Mouse (Mus musculus) embryonic facial prominence, embryonic 13.5 days (tissue): ENCODE data around the gene Fbxw21. TPM values are rescaled to one million over a fixed set of nuclear protein-coding genes. Genes with fewer than 3 reads are reported as not detected.

Experiments used
- ATAC-seq: fragments of 200-750 bp; cut with Nextera tagmentation; 2 replicates; pipeline ENCODE4 v1.8.0; 2017; ENCODE audit warnings: low read depth; ENCODE audit not compliant: insufficient number of reproducible peaks, insufficient read depth, low FRiP score, low TSS enrichment
- H3K27ac ChIP-seq: fragments of 300-500 bp; sonication (generic); 2 replicates; pipeline ENCODE4 v1.5.1; 2015; ENCODE audit warnings: moderate library complexity, mild to moderate bottlenecking, inconsistent platforms
- H3K27me3 ChIP-seq: fragments of 300-500 bp; sonication (generic); 2 replicates; pipeline ENCODE4 v1.6.1; 2015; ENCODE audit warnings: mild to moderate bottlenecking, inconsistent platforms
- H3K36me3 ChIP-seq: fragments of 300-500 bp; sonication (generic); 2 replicates; pipeline ENCODE4 v1.6.1; 2015; ENCODE audit warnings: mild to moderate bottlenecking, inconsistent platforms
- H3K4me1 ChIP-seq: fragments of 300-500 bp; sonication (generic); 2 replicates; pipeline ENCODE4 v1.6.1; 2015; ENCODE audit warnings: inconsistent platforms
- H3K4me2 ChIP-seq: fragments of 300-500 bp; sonication (generic); 2 replicates; pipeline ENCODE4 v1.6.1; 2015; ENCODE audit warnings: moderate library complexity, mild to moderate bottlenecking, inconsistent platforms
- H3K4me3 ChIP-seq: fragments of 300-500 bp; sonication (generic); 2 replicates; pipeline ENCODE4 v1.5.1; 2015; ENCODE audit warnings: mild to moderate bottlenecking, inconsistent platforms
- H3K9ac ChIP-seq: fragments of 300-500 bp; sonication (generic); 2 replicates; pipeline ENCODE4 v1.6.1; 2015; ENCODE audit warnings: mild to moderate bottlenecking, inconsistent platforms
- H3K9me3 ChIP-seq: fragments of 300-500 bp; sonication (generic); 2 replicates; pipeline ENCODE4 v1.6.1; 2016; ENCODE audit warnings: inconsistent platforms
- WGBS: fragments of 180-500 bp; shearing (Covaris S2); methylation state at CpG from one replicate; pipeline ENCODE4 v1.1.7; 2015; ENCODE audit warnings: mixed read lengths; 5-methylcytosine and 5-hydroxymethylcytosine counted together
- polyA plus RNA-seq: library from polyadenylated mRNA; unstranded; fragments of >200 nt; fragmentation: Nextera tagmentation; extraction: Ambion mirVana; gene quantifications from 2 replicates; pipeline ENCODE4 v1.2.1, GENCODE M21; 2015

Fbxw21 gene
- polyA plus RNA-seq, 1 experiment from 2014 or later, result not detected

- 76% methylated on average over 2 of the region's 2 CpGs for WGBS
- H3K27ac ChIP-seq, result no peak overlapping the region
- H3K4me1 ChIP-seq, result no peaks in the 10 kb centered on the region; the same call in 1 of the 2 replicates
- no peaks in the 10 kb centered on the region for H3K9me3 ChIP-seq
- no peaks in the 10 kb centered on the region for H3K27me3 ChIP-seq
- no peak for ATAC-seq
- no peaks in the 10 kb centered on the region for H3K36me3 ChIP-seq
- no peak overlapping the region for H3K9ac ChIP-seq
- no peak overlapping the region for H3K4me3 ChIP-seq
- no peak overlapping the region for H3K4me2 ChIP-seq
Observed at GRCm38 (mm10) chr9:109125043-109125442, 36.8 kb downstream of the Fbxw21 start.

- H3K27me3 ChIP-seq, result no peaks in the 10 kb centered on the region
- no peaks in the 10 kb centered on the region for H3K9me3 ChIP-seq
- H3K4me1 ChIP-seq, result no peaks in the 10 kb centered on the region; the same call in 1 of the 2 replicates
- no peak overlapping the region for H3K27ac ChIP-seq
- no peak overlapping the region for H3K4me3 ChIP-seq
- H3K4me2 ChIP-seq, result no peak overlapping the region
- H3K9ac ChIP-seq, result no peak overlapping the region
- WGBS, result 84% methylated on average over 3 of the region's 3 CpGs
- H3K36me3 ChIP-seq, result peaks cover 9% of the 10 kb centered on the region
- no peak for ATAC-seq
Observed at GRCm38 (mm10) chr9:109124164-109124563, 37.7 kb downstream of the Fbxw21 start.

- Histone ChIP-seq H3K36me3 (peaks cover 18% of the 10 kb centered on the region), H3K4me3 (no peak overlapping the region), H3K27ac (no peak overlapping the region), H3K9me3 (no peaks in the 10 kb centered on the region), H3K4me1 (no peaks in the 10 kb centered on the region; the same call in 1 of the 2 replicates), H3K27me3 (no peaks in the 10 kb centered on the region), H3K9ac (peak overlapping the region; percentile 46; the same call in 1 of the 2 replicates), H3K4me2 (no peak overlapping the region)
- ATAC-seq, result no peak; the same call in 1 of the 2 replicates
- 49% methylated on average over 6 of the region's 6 CpGs for WGBS
Observed at GRCm38 (mm10) chr9:109123266-109123665, 38.6 kb downstream of the Fbxw21 start.

- H3K9ac ChIP-seq, result no peak overlapping the region
- no peak overlapping the region for H3K4me2 ChIP-seq
- no peaks in the 10 kb centered on the region for H3K27me3 ChIP-seq
- ATAC-seq, result no peak
- 38% methylated on average over 2 of the region's 2 CpGs for WGBS
- no peaks in the 10 kb centered on the region for H3K9me3 ChIP-seq
- H3K4me3 ChIP-seq, result no peak overlapping the region
- no peaks in the 10 kb centered on the region; the same call in 1 of the 2 replicates for H3K4me1 ChIP-seq
- no peak overlapping the region for H3K27ac ChIP-seq
- H3K36me3 ChIP-seq, result peaks cover 24% of the 10 kb centered on the region
Observed at GRCm38 (mm10) chr9:109122553-109123085, 39.2 kb downstream of the Fbxw21 start.

GRCm38 (mm10) chr9:109120956-109121355 lies 40.9 kb downstream of the Fbxw21 start:
- H3K27ac ChIP-seq, result no peak overlapping the region
- peaks cover 41% of the 10 kb centered on the region for H3K36me3 ChIP-seq
- no peak overlapping the region for H3K9ac ChIP-seq
- 90% methylated on average over 6 of the region's 6 CpGs for WGBS
- H3K4me2 ChIP-seq, result no peak overlapping the region
- no peaks in the 10 kb centered on the region for H3K27me3 ChIP-seq
- H3K4me3 ChIP-seq, result no peak overlapping the region
- no peaks in the 10 kb centered on the region; the same call in 1 of the 2 replicates for H3K4me1 ChIP-seq
- no peak for ATAC-seq
- H3K9me3 ChIP-seq, result no peaks in the 10 kb centered on the region

- H3K27ac ChIP-seq, result no peak overlapping the region; the same call in none of the 2 replicates
- WGBS, result 82% methylated on average over 9 of the region's 9 CpGs
- peaks cover 54% of the 10 kb centered on the region for H3K36me3 ChIP-seq
- H3K9ac ChIP-seq, result no peak overlapping the region
- ATAC-seq, result no peak
- H3K27me3 ChIP-seq, result no peaks in the 10 kb centered on the region
- H3K9me3 ChIP-seq, result no peaks in the 10 kb centered on the region
- H3K4me2 ChIP-seq, result no peak overlapping the region
- H3K4me3 ChIP-seq, result no peak overlapping the region
- H3K4me1 ChIP-seq, result no peaks in the 10 kb centered on the region; the same call in 1 of the 2 replicates
Observed at GRCm38 (mm10) chr9:109119571-109119970, 42.3 kb downstream of the Fbxw21 start.

GRCm38 (mm10) chr9:109118106-109118505 lies 43.7 kb downstream of the Fbxw21 start:
- H3K9ac ChIP-seq, result no peak overlapping the region
- no peak overlapping the region for H3K4me3 ChIP-seq
- no peak for ATAC-seq
- 88% methylated on average over 4 of the region's 4 CpGs for WGBS
- peaks cover 69% of the 10 kb centered on the region for H3K36me3 ChIP-seq
- H3K9me3 ChIP-seq, result no peaks in the 10 kb centered on the region
- H3K4me2 ChIP-seq, result no peak overlapping the region
- H3K27ac ChIP-seq, result no peak overlapping the region
- H3K27me3 ChIP-seq, result no peaks in the 10 kb centered on the region
- no peaks in the 10 kb centered on the region; the same call in 1 of the 2 replicates for H3K4me1 ChIP-seq

- WGBS, result 94% methylated on average over 10 of the region's 10 CpGs
- ATAC-seq, result no peak
- Histone ChIP-seq H3K4me1 (no peaks in the 10 kb centered on the region), H3K4me2 (no peak overlapping the region), H3K9ac (no peak overlapping the region), H3K9me3 (no peaks in the 10 kb centered on the region), H3K27me3 (no peaks in the 10 kb centered on the region), H3K27ac (no peak overlapping the region), H3K36me3 (peaks cover 88% of the 10 kb centered on the region), H3K4me3 (no peak overlapping the region)
Observed at GRCm38 (mm10) chr9:109116205-109116604, 45.6 kb downstream of the Fbxw21 start.

- no peak overlapping the region for H3K4me3 ChIP-seq
- no peaks in the 10 kb centered on the region for H3K9me3 ChIP-seq
- H3K9ac ChIP-seq, result no peak overlapping the region
- H3K4me1 ChIP-seq, result no peaks in the 10 kb centered on the region
- 87% methylated on average over 7 of the region's 7 CpGs for WGBS
- no peak for ATAC-seq
- no peaks in the 10 kb centered on the region for H3K27me3 ChIP-seq
- H3K36me3 ChIP-seq, result peaks cover 100% of the 10 kb centered on the region
- H3K27ac ChIP-seq, result no peak overlapping the region
- H3K4me2 ChIP-seq, result no peak overlapping the region
Observed at GRCm38 (mm10) chr9:109114871-109115270, 47.0 kb downstream of the Fbxw21 start.

GRCm38 (mm10) chr9:109114276-109114675 lies 47.6 kb downstream of the Fbxw21 start:
- Histone ChIP-seq H3K4me2 (no peak overlapping the region), H3K36me3 (peaks cover 100% of the 10 kb centered on the region), H3K27me3 (no peaks in the 10 kb centered on the region), H3K4me1 (no peaks in the 10 kb centered on the region), H3K4me3 (no peak overlapping the region), H3K9me3 (no peaks in the 10 kb centered on the region), H3K27ac (no peak overlapping the region), H3K9ac (no peak overlapping the region)
- WGBS, result 95% methylated on average over 11 of the region's 11 CpGs
- ATAC-seq, result no peak

GRCm38 (mm10) chr9:109113331-109113730 lies 48.5 kb downstream of the Fbxw21 start:
- 88% methylated on average over 8 of the region's 8 CpGs for WGBS
- no peak overlapping the region for H3K27ac ChIP-seq
- ATAC-seq, result no peak
- H3K4me3 ChIP-seq, result no peak overlapping the region
- no peaks in the 10 kb centered on the region for H3K9me3 ChIP-seq
- H3K4me1 ChIP-seq, result no peaks in the 10 kb centered on the region
- H3K36me3 ChIP-seq, result peaks cover 100% of the 10 kb centered on the region
- no peak overlapping the region for H3K4me2 ChIP-seq
- H3K27me3 ChIP-seq, result no peaks in the 10 kb centered on the region
- H3K9ac ChIP-seq, result no peak overlapping the region

- H3K36me3 ChIP-seq, result peaks cover 95% of the 10 kb centered on the region
- no peaks in the 10 kb centered on the region for H3K9me3 ChIP-seq
- no peak overlapping the region for H3K27ac ChIP-seq
- no peaks in the 10 kb centered on the region for H3K27me3 ChIP-seq
- H3K4me2 ChIP-seq, result no peak overlapping the region
- no peak overlapping the region for H3K9ac ChIP-seq
- H3K4me3 ChIP-seq, result no peak overlapping the region
- 92% methylated on average over 9 of the region's 9 CpGs for WGBS
- no peaks in the 10 kb centered on the region for H3K4me1 ChIP-seq
- ATAC-seq, result no peak
Observed at GRCm38 (mm10) chr9:109111591-109111990, 50.2 kb downstream of the Fbxw21 start.
